Mouse (Mus musculus) small intestine, adult 2 months (tissue): ENCODE results near the gene C130050O18Rik. TPM values are rescaled to one million over a fixed set of nuclear protein-coding genes. Genes with fewer than 3 reads are reported as not detected.

Experiments
- H3K27ac ChIP-seq: fragments of 200-500 bp; 2 replicates; pipeline ENCODE4 v1.5.1; 2012; ENCODE audit warnings: low read depth, low read length, control low read depth, inconsistent platforms; ENCODE audit not compliant: insufficient read depth
- H3K27me3 ChIP-seq: fragments of 200-500 bp; 2 replicates; pipeline ENCODE4 v1.6.1; 2012; ENCODE audit warnings: mild to moderate bottlenecking, moderate library complexity, low read length, inconsistent platforms; ENCODE audit not compliant: control insufficient read depth, insufficient read depth
- H3K36me3 ChIP-seq: fragments of 200-500 bp; 2 replicates; pipeline ENCODE4 v1.6.1; 2012; ENCODE audit warnings: mild to moderate bottlenecking, low read length, control low read depth, inconsistent platforms; ENCODE audit not compliant: control insufficient read depth, insufficient read depth
- H3K4me1 ChIP-seq: fragments of 200-500 bp; 2 replicates; pipeline ENCODE4 v1.6.1; 2012; ENCODE audit warnings: low read length, inconsistent platforms, mixed read lengths; ENCODE audit not compliant: control insufficient read depth, insufficient read depth, insufficient read length
- H3K4me3 ChIP-seq: fragments of 200-500 bp; 2 replicates; pipeline ENCODE4 v1.5.1; 2012; ENCODE audit warnings: low read depth, mild to moderate bottlenecking, control low read depth, inconsistent platforms, low read length, moderate library complexity
- CTCF ChIP-seq: fragments of 200-500 bp; IDR thresholded peaks from 2 replicates; pipeline ENCODE4 v1.5.1; 2012; ENCODE audit warnings: low read depth, mild to moderate bottlenecking, control low read depth, inconsistent platforms, low read length, moderate library complexity, mixed read lengths; ENCODE audit not compliant: insufficient replicate concordance, insufficient read length; ENCODE audit errors: extremely low read depth
- POLR2A ChIP-seq: fragments of 200-500 bp; IDR thresholded peaks from 2 replicates; pipeline ENCODE4 v1.6.1; 2012; ENCODE audit warnings: low read depth, mild to moderate bottlenecking, control low read depth, inconsistent platforms, low read length, moderate library complexity
- WGBS: fragments of 180-500 bp; shearing (Covaris S2); methylation state at CpG from one replicate; pipeline ENCODE4 v1.1.7; 2018; 5-methylcytosine and 5-hydroxymethylcytosine counted together
- polyA plus RNA-seq: library from polyadenylated mRNA; depleted of rRNA; stranded (reverse); fragments of >200 nt; gene quantifications from 2 replicates; pipeline ENCODE4 v1.2.3, GENCODE M21; 2012

C130050O18Rik gene
- polyA plus RNA-seq, 1 experiment = 3.5 TPM

- TF ChIP-seq POLR2A = no peak
- TF ChIP-seq CTCF = no peak
These were observed 13.0 kb downstream of the C130050O18Rik start for GRCm38 (mm10) chr5:139418110-139418509.

GRCm38 (mm10) chr5:139418633-139419032, 13.6 kb downstream of the C130050O18Rik start:
- Histone ChIP-seq H3K36me3 (no peaks in the 10 kb centered on the region), H3K4me1 (peaks cover 8% of the 10 kb centered on the region), H3K27me3 (no peaks in the 10 kb centered on the region), H3K4me3 (no peak overlapping the region), H3K27ac (no peak overlapping the region)
- TF ChIP-seq POLR2A = no peak
- TF ChIP-seq CTCF = no peak
- 13% methylated on average over 3 of the region's 3 CpGs for WGBS

More at GRCm38 (mm10) chr5:139418110-139418509, 13.0 kb downstream of the C130050O18Rik start:
- Histone ChIP-seq H3K36me3 (no peaks in the 10 kb centered on the region), H3K4me1 (peaks cover 7% of the 10 kb centered on the region), H3K27ac (no peak overlapping the region), H3K27me3 (no peaks in the 10 kb centered on the region), H3K4me3 (no peak overlapping the region)
- 44% methylated on average over 2 of the region's 2 CpGs for WGBS

GRCm38 (mm10) chr5:139423026-139423865, 18.2 kb downstream of the C130050O18Rik start, which contains the start of gene Gper1:
Gene Gper1, plus strand, starts transcription at chr5:139423151.
- Histone ChIP-seq H3K4me3 (peak within 1 kb of the TSS; percentile 29), H3K36me3 (no peaks in the 10 kb centered on the region), H3K27me3 (no peaks in the 10 kb centered on the region), H3K27ac (no peak within 1 kb of the TSS), H3K4me1 (peaks cover 13% of the 10 kb centered on the region)
- no peak for TF ChIP-seq CTCF
- TF ChIP-seq POLR2A = no peak
- WGBS = 20% methylated on average over 21 of the region's 21 CpGs

- Histone ChIP-seq H3K4me3 (no peak overlapping the region), H3K36me3 (no peaks in the 10 kb centered on the region), H3K27me3 (no peaks in the 10 kb centered on the region), H3K27ac (no peak overlapping the region), H3K4me1 (peaks cover 28% of the 10 kb centered on the region)
- WGBS = 25% methylated on average over 9 of the region's 9 CpGs
- TF ChIP-seq CTCF = no peak
- TF ChIP-seq POLR2A = no peak
These were observed 20.1 kb downstream of the C130050O18Rik start for GRCm38 (mm10) chr5:139425198-139425597.

- H3K27ac ChIP-seq = no peak overlapping the region
- peaks cover 36% of the 10 kb centered on the region for H3K4me1 ChIP-seq
- H3K27me3 ChIP-seq = no peaks in the 10 kb centered on the region
- WGBS = 76% methylated on average over 9 of the region's 9 CpGs
- no peak overlapping the region for H3K4me3 ChIP-seq
- no peak for TF ChIP-seq POLR2A
- TF ChIP-seq CTCF = no peak
- no peaks in the 10 kb centered on the region for H3K36me3 ChIP-seq
These were observed 21.9 kb downstream of the C130050O18Rik start for GRCm38 (mm10) chr5:139427001-139427400.

GRCm38 (mm10) chr5:139427989-139428388, 22.9 kb downstream of the C130050O18Rik start:
- H3K27me3 ChIP-seq = no peaks in the 10 kb centered on the region
- peaks cover 35% of the 10 kb centered on the region for H3K4me1 ChIP-seq
- TF ChIP-seq CTCF (no peak), POLR2A (no peak; the same call in 1 of the 2 replicates)
- no peak overlapping the region for H3K27ac ChIP-seq
- WGBS = 17% methylated on average over 9 of the region's 9 CpGs
- H3K4me3 ChIP-seq = no peak overlapping the region
- no peaks in the 10 kb centered on the region for H3K36me3 ChIP-seq

GRCm38 (mm10) chr5:139429818-139430341, 24.8 kb downstream of the C130050O18Rik start:
- 11% methylated on average over 11 of the region's 12 CpGs for WGBS
- H3K27ac ChIP-seq = peak overlapping the region; percentile 13; the same call in 1 of the 2 replicates

More at GRCm38 (mm10) chr5:139429818-139430341, 24.8 kb downstream of the C130050O18Rik start:
- Histone ChIP-seq H3K27me3 (no peaks in the 10 kb centered on the region), H3K36me3 (no peaks in the 10 kb centered on the region), H3K4me3 (no peak overlapping the region), H3K4me1 (peaks cover 32% of the 10 kb centered on the region)
- TF ChIP-seq CTCF = no peak
- TF ChIP-seq POLR2A = no peak
